Mouse (Mus musculus) WW6 (cell line): Measurements from ENCODE around the gene Tln1.
"Not testable (repeated sequence)": the region's sequence is repeated elsewhere in the genome, so short reads cannot be mapped to it uniquely, and the experiment has no call there.

Experiments used
- DNase-seq: peaks from one replicate; pipeline ENCODE4 v3.0.0-alpha.2; 2013; ENCODE audit warnings: low read depth, low spot score

Tln1 gene

GRCm38 (mm10) chr4:43506074-43506473 lies 56.4 kb downstream of the Tln1 start:
- no peak for DNase-seq

GRCm38 (mm10) chr4:43504269-43504668 lies 58.2 kb downstream of the Tln1 start:
- DNase-seq: no peak

GRCm38 (mm10) chr4:43503506-43503905 lies 59.0 kb downstream of the Tln1 start:
- no peak for DNase-seq

- DNase-seq: no peak
Measured at GRCm38 (mm10) chr4:43503041-43503440, 59.5 kb downstream of the Tln1 start.

- no peak for DNase-seq
Measured at GRCm38 (mm10) chr4:43499407-43500333, 62.8 kb downstream of the Tln1 start, which contains the start of gene Arhgef39. TSS of gene Arhgef39 (minus strand) at chr4:43499695.

- no peak for DNase-seq
Measured at GRCm38 (mm10) chr4:43498983-43499382, 63.5 kb downstream of the Tln1 start.

- no peak for DNase-seq
Measured at GRCm38 (mm10) chr4:43497946-43498345, 64.5 kb downstream of the Tln1 start.

- no peak for DNase-seq
Measured at GRCm38 (mm10) chr4:43497405-43497804, 65.1 kb downstream of the Tln1 start.

- no peak for DNase-seq
Measured at GRCm38 (mm10) chr4:43496587-43496986, 65.9 kb downstream of the Tln1 start.

GRCm38 (mm10) chr4:43493846-43494240 lies 68.6 kb downstream of the Tln1 start:
- DNase-seq: no peak

GRCm38 (mm10) chr4:43493186-43493845 lies 69.2 kb downstream of the Tln1 start:
- peak; percentile 80 for DNase-seq

- DNase-seq: peak; percentile 93
Measured at GRCm38 (mm10) chr4:43492821-43493185, 69.7 kb downstream of the Tln1 start, which contains the start of gene Ccdc107. TSS of gene Ccdc107 (plus strand) at chr4:43492900.

- no peak for DNase-seq
Measured at GRCm38 (mm10) chr4:43492101-43492820, 70.2 kb downstream of the Tln1 start.

- no peak for DNase-seq
Measured at GRCm38 (mm10) chr4:43490801-43491200, 71.7 kb downstream of the Tln1 start.

GRCm38 (mm10) chr4:43489611-43490010 lies 72.9 kb downstream of the Tln1 start:
- DNase-seq: no peak

- not testable (repeated sequence) for DNase-seq
Measured at GRCm38 (mm10) chr4:43485666-43486065, 76.8 kb downstream of the Tln1 start.

GRCm38 (mm10) chr4:43483535-43484091 lies 78.9 kb downstream of the Tln1 start, which contains the start of gene Sit1:
TSS of gene Sit1 (minus strand) at chr4:43483734.
- no peak for DNase-seq

- no peak for DNase-seq
Measured at GRCm38 (mm10) chr4:43482591-43482990, 79.9 kb downstream of the Tln1 start.

GRCm38 (mm10) chr4:43481894-43482456 lies 80.5 kb downstream of the Tln1 start:
- DNase-seq: no peak
